Mouse (Mus musculus) small intestine, adult 2 months (tissue): Measurements from ENCODE around the gene Calcoco1.

Source experiments
- CTCF ChIP-seq: fragments of 200-500 bp; IDR thresholded peaks from 2 replicates; pipeline ENCODE4 v1.5.1; 2012; ENCODE audit warnings: low read depth, mild to moderate bottlenecking, control low read depth, inconsistent platforms, low read length, moderate library complexity, mixed read lengths; ENCODE audit not compliant: insufficient replicate concordance, insufficient read length; ENCODE audit errors: extremely low read depth
- POLR2A ChIP-seq: fragments of 200-500 bp; IDR thresholded peaks from 2 replicates; pipeline ENCODE4 v1.6.1; 2012; ENCODE audit warnings: low read depth, mild to moderate bottlenecking, control low read depth, inconsistent platforms, low read length, moderate library complexity

GRCm38 (mm10) chr15:102707736-102708269 is 14.2 kb downstream of the Calcoco1 start:
- TF ChIP-seq CTCF = no peak
- TF ChIP-seq POLR2A = no peak
